Mouse (Mus musculus) neural tube, embryonic 11.5 days (tissue): ENCODE data around the gene Evi5l. TPM values are rescaled to one million over a fixed set of nuclear protein-coding genes. Genes with fewer than 3 reads are reported as not detected.

Experiments
- ATAC-seq: fragments of 200-750 bp; cut with Nextera tagmentation; 2 replicates; pipeline ENCODE4 v1.8.0; 2017; ENCODE audit warnings: moderate number of reproducible peaks, mild to moderate bottlenecking, moderate TSS enrichment, moderate library complexity; ENCODE audit not compliant: insufficient read depth, low FRiP score, low TSS enrichment
- DNase-seq: peaks from one replicate; pipeline ENCODE4 v3.0.0-alpha.2; 2015; ENCODE audit warnings: low spot score
- H3K27ac ChIP-seq: fragments of 300-500 bp; sonication (generic); 2 replicates; pipeline ENCODE4 v1.5.1; 2014; ENCODE audit warnings: low read depth, mild to moderate bottlenecking, low read length
- H3K27me3 ChIP-seq: fragments of 300-500 bp; sonication (generic); 2 replicates; pipeline ENCODE4 v1.6.1; 2014; ENCODE audit warnings: mild to moderate bottlenecking, low read length, mixed read lengths; ENCODE audit not compliant: control insufficient read depth, insufficient read depth
- H3K36me3 ChIP-seq: fragments of 300-500 bp; sonication (generic); 2 replicates; pipeline ENCODE4 v1.6.1; 2014; ENCODE audit warnings: mild to moderate bottlenecking, low read length, moderate library complexity, mixed read lengths; ENCODE audit not compliant: control insufficient read depth, insufficient read depth
- H3K4me1 ChIP-seq: fragments of 300-500 bp; sonication (generic); 2 replicates; pipeline ENCODE4 v1.6.1; 2014; ENCODE audit warnings: low read length, mixed read lengths; ENCODE audit not compliant: control insufficient read depth, insufficient read depth
- H3K4me2 ChIP-seq: fragments of 300-500 bp; sonication (generic); 2 replicates; pipeline ENCODE4 v1.6.1; 2014; ENCODE audit warnings: low read depth, mild to moderate bottlenecking, moderate library complexity
- H3K4me3 ChIP-seq: fragments of 300-500 bp; sonication (generic); 2 replicates; pipeline ENCODE4 v1.5.1; 2014; ENCODE audit warnings: low read depth, low read length
- H3K9ac ChIP-seq: fragments of 300-500 bp; sonication (generic); 2 replicates; pipeline ENCODE4 v1.6.1; 2014; ENCODE audit warnings: mild to moderate bottlenecking, low read length
- H3K9me3 ChIP-seq: fragments of 300-500 bp; sonication (generic); 2 replicates; pipeline ENCODE4 v1.6.1; 2016; ENCODE audit warnings: low read length; ENCODE audit not compliant: control insufficient read depth
- WGBS: fragments of 180-500 bp; shearing (Covaris S2); extraction: QIAGEN DNeasy Blood & Tissue Kit; methylation state at CpG from one replicate; pipeline ENCODE4 v1.1.7; 2014; 5-methylcytosine and 5-hydroxymethylcytosine counted together
- polyA plus RNA-seq: library from polyadenylated mRNA; unstranded; fragments of >200 nt; fragmentation: Nextera tagmentation; extraction: Ambion mirVana; gene quantifications from 2 replicates; pipeline ENCODE4 v1.2.1, GENCODE M21; 2014

Gene Evi5l
- polyA plus RNA-seq, 1 experiment from 2014 or later: 39.0 TPM

- DNase-seq (no peak), ATAC-seq (no peak)
- Histone ChIP-seq H3K9ac (peak overlapping the region; percentile 97), H3K36me3 (peaks cover 5% of the 10 kb centered on the region), H3K9me3 (no peaks in the 10 kb centered on the region), H3K27me3 (no peaks in the 10 kb centered on the region), H3K4me2 (no peak overlapping the region), H3K4me3 (no peak overlapping the region), H3K27ac (no peak overlapping the region), H3K4me1 (peaks cover 16% of the 10 kb centered on the region)
- WGBS: 87% methylated on average over 4 of the region's 4 CpGs
Measured at GRCm38 (mm10) chr8:4259805-4260170, 93.4 kb downstream of the Evi5l start.

Other genes starting within 250 kb of the Evi5l start
- gene Cd209b, start 239.7 kb upstream of the Evi5l start, polyA plus RNA-seq: not detected in 2 replicates
- 0.53 and 0.76 TPM in 2 replicates for gene Cd209c, start 211.8 kb upstream of the Evi5l start, polyA plus RNA-seq
- not detected in 2 replicates for gene Cd209f, start 60.7 kb upstream of the Evi5l start, polyA plus RNA-seq
- not detected in 2 replicates for gene Cd209g, start 32.5 kb upstream of the Evi5l start, polyA plus RNA-seq
- gene Prr36, start 50.9 kb downstream of the Evi5l start, polyA plus RNA-seq: 30.6 and 34.6 TPM in 2 replicates
- 0.05 TPM in 1 of 2 replicates, not detected in the other for gene Lrrc8e, start 60.3 kb downstream of the Evi5l start, polyA plus RNA-seq
- 23.0 and 23.4 TPM in 2 replicates for gene Map2k7, start 72.2 kb downstream of the Evi5l start, polyA plus RNA-seq
- gene Gm49320, start 72.3 kb downstream of the Evi5l start, polyA plus RNA-seq: 0.43 and 0.70 TPM in 2 replicates
- gene Tgfbr3l, start 81.6 kb downstream of the Evi5l start, polyA plus RNA-seq: 2.1 and 2.3 TPM in 2 replicates
- gene Snapc2, start 86.5 kb downstream of the Evi5l start, polyA plus RNA-seq: 61.4 and 68.6 TPM in 2 replicates
- gene Ctxn1, start 92.7 kb downstream of the Evi5l start, polyA plus RNA-seq: 140 TPM in 2 replicates
- 63.2 and 75.2 TPM in 2 replicates for gene Timm44, start 109.3 kb downstream of the Evi5l start, polyA plus RNA-seq
- 15.8 and 17.9 TPM in 2 replicates for gene Ccl25, start 158.6 kb downstream of the Evi5l start, polyA plus RNA-seq
- gene Elavl1, start 158.8 kb downstream of the Evi5l start, polyA plus RNA-seq: 310 and 311 TPM in 2 replicates